Mouse (Mus musculus): Measurements from ENCODE around the gene Cideb. TPM values are rescaled to one million over a fixed set of nuclear protein-coding genes. Genes with fewer than 3 reads are reported as not detected.
"Not testable (repeated sequence)": the region's sequence is repeated elsewhere in the genome, so short reads cannot be mapped to it uniquely, and the experiment has no call there.

Gene Cideb
- total RNA-seq, 2 experiments from 2014 or later: 1.1 to 1.2 TPM

DNA sequence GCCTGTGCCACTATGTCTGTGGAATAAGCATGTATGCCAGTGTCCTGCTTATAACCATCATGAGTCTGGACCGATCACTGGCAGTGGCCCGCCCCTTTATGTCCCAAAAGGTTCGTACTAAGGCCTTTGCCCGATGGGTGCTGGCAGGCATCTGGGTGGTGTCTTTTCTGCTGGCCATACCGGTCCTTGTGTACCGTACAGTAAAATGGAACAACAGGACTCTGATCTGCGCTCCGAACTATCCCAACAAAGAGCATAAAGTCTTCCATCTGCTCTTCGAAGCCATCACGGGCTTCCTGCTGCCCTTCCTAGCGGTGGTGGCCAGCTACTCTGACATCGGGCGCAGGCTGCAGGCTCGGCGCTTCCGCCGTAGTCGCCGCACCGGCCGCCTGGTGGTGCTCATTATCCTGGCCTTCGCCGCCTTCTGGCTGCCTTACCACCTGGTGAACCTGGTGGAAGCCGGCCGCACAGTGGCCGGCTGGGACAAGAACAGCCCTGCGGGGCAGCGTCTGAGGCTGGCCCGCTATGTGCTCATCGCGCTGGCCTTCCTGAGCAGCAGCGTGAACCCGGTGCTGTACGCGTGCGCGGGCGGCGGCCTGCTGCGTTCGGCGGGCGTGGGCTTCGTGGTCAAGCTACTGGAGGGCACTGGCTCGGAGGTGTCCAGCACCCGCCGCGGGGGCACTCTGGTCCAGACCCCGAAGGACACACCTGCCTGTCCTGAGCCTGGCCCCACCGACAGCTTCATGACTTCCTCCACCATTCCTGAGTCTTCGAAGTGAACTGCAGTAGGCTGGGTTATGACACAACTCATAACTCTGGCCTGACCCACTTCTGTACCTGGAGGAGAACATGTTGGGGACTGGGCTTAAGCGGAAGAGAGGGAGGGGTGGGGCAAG, 9.5 kb upstream of the Cideb start:
- intact Hi-C loops (cut with DNase I): no loop called here
- peak; percentile 62 to 75 for DNase-seq

GRCm38 (mm10) chr14:55765696-55766095, 7.4 kb upstream of the Cideb start, which contains the start of gene Ltb4r1:
Gene Ltb4r1, plus strand, starts transcription at chr14:55765962.
- DNase-seq: no peak
- intact Hi-C loops (cut with DNase I): no loop called here

- peak in 1 of 2 experiments; percentile 45 for DNase-seq
Observed at GRCm38 (mm10) chr14:55763166-55763565, 4.9 kb upstream of the Cideb start.

GRCm38 (mm10) chr14:55762001-55762821, 4.0 kb upstream of the Cideb start:
- intact Hi-C loops (cut with DNase I): no loop called here

More at GRCm38 (mm10) chr14:55763166-55763565, 4.9 kb upstream of the Cideb start:
- intact Hi-C loops (cut with DNase I): no loop called here

GRCm38 (mm10) chr14:55761163-55761562, 2.9 kb upstream of the Cideb start, which contains the start of gene Ltb4r2:
Gene Ltb4r2, plus strand, starts transcription at chr14:55761428.
- DNase-seq: no peak
- intact Hi-C loops (cut with DNase I): no loop called here

More at GRCm38 (mm10) chr14:55762001-55762821, 4.0 kb upstream of the Cideb start:
- peak; percentile 65 to 77 for DNase-seq

GRCm38 (mm10) chr14:55760156-55760555, 1.9 kb upstream of the Cideb start:
- intact Hi-C loops (cut with DNase I): not testable (repeated sequence)
- DNase-seq: peak; percentile 89 to 93

DNA sequence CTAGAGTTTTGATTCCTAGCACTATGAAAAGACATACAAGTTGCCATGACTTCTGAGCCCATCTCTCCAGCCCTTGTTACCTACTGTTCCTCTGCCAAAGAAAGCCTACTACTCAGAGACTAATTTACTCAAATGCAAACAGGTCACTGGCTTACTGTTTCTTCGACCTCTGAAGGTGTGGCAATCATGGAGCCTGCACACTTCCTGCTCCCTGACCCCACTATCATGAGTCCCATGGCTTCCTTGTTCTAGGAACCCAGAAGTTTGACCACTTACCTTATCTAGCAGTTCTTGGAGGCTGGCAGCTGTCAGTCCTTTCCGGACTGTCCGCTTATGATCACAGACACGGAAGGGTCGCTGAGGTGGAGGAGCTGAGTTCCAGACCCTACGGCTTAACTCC, 692 bp downstream of the Cideb start:
- no peak for DNase-seq
- intact Hi-C loops (cut with DNase I): loop anchor here (5.0 kb wide), 1 partner anchor 130 kb away; no protein-coding TSS in a partner anchor

DNA sequence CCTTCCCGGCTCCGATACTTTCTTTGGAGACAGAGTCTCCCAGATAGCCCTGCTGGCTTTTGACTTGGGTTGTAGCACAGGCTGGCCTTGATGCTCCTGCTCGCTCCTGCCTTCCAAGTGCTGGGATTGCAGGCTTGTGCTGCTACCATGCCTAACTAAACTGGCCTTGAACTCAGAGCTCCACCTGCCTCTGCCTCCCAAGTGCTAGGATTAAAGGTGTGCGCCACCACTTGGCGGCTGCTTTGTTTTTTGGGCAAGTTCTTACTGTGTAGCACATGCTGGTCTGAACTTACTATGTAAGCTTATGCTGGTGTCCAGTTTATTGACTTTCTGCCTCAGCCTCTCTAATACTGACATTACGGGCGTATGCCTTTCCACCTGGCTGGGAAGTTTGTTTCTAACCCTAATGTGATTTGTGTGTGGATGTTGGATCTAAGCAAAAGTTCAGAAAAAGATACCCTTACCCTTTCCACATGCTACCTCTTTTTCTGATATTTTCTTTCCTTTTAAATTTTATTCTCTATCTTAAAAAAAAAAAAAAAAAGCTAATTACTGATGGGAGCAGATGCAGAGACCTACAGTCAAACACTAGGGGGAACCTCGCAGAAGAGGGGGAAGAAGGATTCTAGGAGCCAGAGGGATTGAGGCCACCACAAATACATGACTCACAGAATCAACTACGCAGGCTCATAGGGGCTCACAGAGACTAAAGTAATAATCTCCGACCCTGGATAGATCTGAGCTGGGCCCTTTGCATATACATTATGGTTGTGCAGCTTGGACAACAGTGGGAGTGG, 11.0 kb downstream of the Cideb start:
- no peak for DNase-seq
- intact Hi-C loops (cut with DNase I): loop anchor here (10.0 kb wide), 1 partner anchor 252 kb away; the partner anchor contains the start of gene Carmil3

- intact Hi-C loops (cut with DNase I): loop anchor here (10.0 kb wide), 1 partner anchor 251 kb away; the partner anchor contains the start of gene Carmil3
- DNase-seq: no peak
Observed at GRCm38 (mm10) chr14:55745861-55746237, 12.4 kb downstream of the Cideb start.

GRCm38 (mm10) chr14:55745180-55745860, 12.9 kb downstream of the Cideb start, which contains the start of the genes Dhrs1 and Nop9:
Gene Dhrs1, minus strand, starts transcription at chr14:55745690.
Gene Nop9, plus strand, starts transcription at chr14:55745693.
- peak; percentile 92 to 93 for DNase-seq
- intact Hi-C loops (cut with DNase I): loop anchor here (10.0 kb wide), 1 partner anchor 251 kb away; the partner anchor contains the start of gene Carmil3

GRCm38 (mm10) chr14:55743711-55744110, 14.5 kb downstream of the Cideb start:
- peak; percentile 91 to 94 for DNase-seq
- intact Hi-C loops (cut with DNase I): loop anchor here (1.0 to 10.0 kb wide), 4 partner anchors 21 to 249 kb away; partner anchors contain the start of genes Carmil3 and Rabggta

DNA sequence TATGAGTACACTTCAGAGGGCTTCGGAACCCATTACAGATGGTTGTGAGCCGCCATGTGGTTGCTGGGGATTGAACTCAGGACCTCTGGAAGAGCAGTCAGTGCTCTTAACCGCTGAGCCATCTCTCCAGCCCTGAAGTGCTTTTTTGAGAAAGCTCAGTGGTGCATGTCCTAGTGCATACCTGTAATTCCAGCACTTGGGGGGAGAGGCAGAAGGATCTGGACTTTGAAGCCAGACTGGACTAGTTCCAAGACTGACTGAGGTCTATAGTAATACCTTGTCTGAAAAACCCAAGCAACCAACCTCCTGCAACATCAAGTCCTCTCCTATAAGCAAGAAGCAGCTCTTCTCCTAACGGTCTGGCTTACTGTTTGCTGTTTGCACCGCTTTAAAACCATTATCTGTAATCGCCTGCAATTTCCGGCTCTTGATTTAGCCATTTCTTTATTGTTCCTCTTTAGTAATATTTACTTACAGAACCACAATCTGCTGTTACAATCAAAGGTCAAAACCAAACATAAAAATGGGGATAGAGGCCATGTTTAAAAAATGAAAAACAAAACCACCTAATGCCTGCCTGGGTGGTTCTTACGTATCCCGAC, 21.1 kb downstream of the Cideb start:
- DNase-seq: no peak
- intact Hi-C loops (cut with DNase I): no loop called here

DNA sequence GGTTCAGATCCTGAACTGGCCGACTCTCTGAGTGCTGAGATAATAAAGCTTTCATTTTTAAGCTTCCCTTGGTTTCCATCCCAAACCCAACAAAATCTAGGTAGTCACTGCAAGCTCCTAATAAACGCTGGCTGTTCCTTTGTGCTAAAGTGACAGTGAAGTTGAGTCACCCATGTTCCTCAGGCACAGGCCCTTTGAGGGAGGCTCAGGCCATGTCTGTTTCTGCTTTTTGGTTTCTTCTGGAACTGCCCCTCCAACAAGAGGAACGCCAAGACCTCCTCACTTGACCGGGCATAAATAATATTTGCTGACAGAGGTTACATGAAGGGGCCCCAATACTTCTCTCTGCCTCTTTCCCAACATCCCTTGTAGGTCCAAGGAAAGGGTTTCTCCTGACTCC, 22.5 kb downstream of the Cideb start:
- intact Hi-C loops (cut with DNase I): no loop called here
- no peak for DNase-seq

- DNase-seq: no peak
- intact Hi-C loops (cut with DNase I): no loop called here
Observed at GRCm38 (mm10) chr14:55735334-55735733, 22.9 kb downstream of the Cideb start.

- intact Hi-C loops (cut with DNase I): no loop called here
Observed at GRCm38 (mm10) chr14:55734869-55735268, 23.4 kb downstream of the Cideb start.

GRCm38 (mm10) chr14:55733889-55734288, 24.4 kb downstream of the Cideb start:
- intact Hi-C loops (cut with DNase I): no loop called here
- no peak for DNase-seq

More at GRCm38 (mm10) chr14:55734869-55735268, 23.4 kb downstream of the Cideb start:
- no peak for DNase-seq

DNA sequence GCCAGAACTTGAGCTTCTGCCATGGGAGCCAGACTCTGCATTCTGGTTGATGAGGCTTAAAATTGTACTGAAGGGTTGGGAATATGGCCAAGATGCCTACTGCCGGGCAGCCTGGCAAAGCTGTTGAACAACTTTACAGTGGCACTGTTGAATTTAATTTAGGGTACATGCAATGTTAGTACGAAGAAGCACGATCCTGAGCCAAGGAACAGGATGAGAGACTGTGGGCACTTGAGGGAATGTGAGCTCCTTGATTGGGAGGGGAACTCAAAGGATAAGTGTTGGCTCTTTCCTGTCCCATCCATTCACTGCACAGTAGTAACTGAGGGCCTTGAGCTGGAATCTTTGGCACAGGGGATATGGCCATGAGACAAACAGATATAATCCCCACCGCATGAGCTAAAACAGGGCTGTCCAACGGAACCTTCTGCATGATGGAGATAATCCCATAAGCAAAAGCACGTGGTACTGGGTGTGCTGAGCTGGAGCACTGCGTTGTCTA, 27.7 kb downstream of the Cideb start:
- no peak for DNase-seq
- intact Hi-C loops (cut with DNase I): no loop called here

- intact Hi-C loops (cut with DNase I): no loop called here
- DNase-seq: no peak
Observed at GRCm38 (mm10) chr14:55730116-55730515, 28.1 kb downstream of the Cideb start.

Measured in heart, postnatal 10 days (tissue).